Mouse (Mus musculus) cerebellum, adult 11-12 months (tissue): ENCODE results near the gene Dvl3.
A peak's percentile ranks its signal among the peaks of the same experiment; 100 is the strongest.

ENCODE experiments used
- DNase-seq: peaks from one replicate; pipeline ENCODE4 v3.0.0; 2022

The Dvl3 gene

GRCm38 (mm10) chr16:20498677-20499475, 17.9 kb upstream of the Dvl3 start, which contains the start of gene Eif2b5:
Gene Eif2b5 (plus strand): TSS chr16:20498817.
- DNase-seq, result peak; percentile 96

- no peak for DNase-seq
Measured at GRCm38 (mm10) chr16:20506000-20506399, 10.8 kb upstream of the Dvl3 start.

GRCm38 (mm10) chr16:20509349-20509748, 7.4 kb upstream of the Dvl3 start:
- DNase-seq, result peak; percentile 71

- DNase-seq, result no peak
Measured at GRCm38 (mm10) chr16:20511277-20511847, 5.4 kb upstream of the Dvl3 start.

GRCm38 (mm10) chr16:20516032-20516431, 750 bp upstream of the Dvl3 start:
- no peak for DNase-seq

- DNase-seq, result peak; percentile 64
Measured at GRCm38 (mm10) chr16:20517216-20517615, 434 bp downstream of the Dvl3 start.

GRCm38 (mm10) chr16:20517701-20518374, 1.1 kb downstream of the Dvl3 start:
- no peak for DNase-seq

GRCm38 (mm10) chr16:20523886-20524285, 7.1 kb downstream of the Dvl3 start:
- no peak for DNase-seq

GRCm38 (mm10) chr16:20528779-20529178, 12.0 kb downstream of the Dvl3 start:
- DNase-seq, result no peak

GRCm38 (mm10) chr16:20529375-20529774, 12.6 kb downstream of the Dvl3 start:
- DNase-seq, result no peak

GRCm38 (mm10) chr16:20530941-20531340, 14.2 kb downstream of the Dvl3 start:
- peak; percentile 42 for DNase-seq

- DNase-seq, result peak; percentile 36
Measured at GRCm38 (mm10) chr16:20534617-20535295, 18.0 kb downstream of the Dvl3 start.

GRCm38 (mm10) chr16:20535296-20536080, 18.7 kb downstream of the Dvl3 start, which contains the start of gene Ap2m1:
Gene Ap2m1 (plus strand): TSS chr16:20535478.
- peak; percentile 98 for DNase-seq

GRCm38 (mm10) chr16:20536081-20536665, 19.4 kb downstream of the Dvl3 start:
- no peak for DNase-seq

GRCm38 (mm10) chr16:20537071-20537471, 20.3 kb downstream of the Dvl3 start:
- DNase-seq, result peak; percentile 64

- peak; percentile 30 for DNase-seq
Measured at GRCm38 (mm10) chr16:20537601-20538320, 21.0 kb downstream of the Dvl3 start.

GRCm38 (mm10) chr16:20539649-20540048, 22.9 kb downstream of the Dvl3 start:
- DNase-seq, result no peak

- DNase-seq, result no peak
Measured at GRCm38 (mm10) chr16:20540438-20540837, 23.7 kb downstream of the Dvl3 start.

- DNase-seq, result no peak
Measured at GRCm38 (mm10) chr16:20545696-20546095, 28.9 kb downstream of the Dvl3 start.

- no peak for DNase-seq
Measured at GRCm38 (mm10) chr16:20547423-20547822, 30.6 kb downstream of the Dvl3 start.
